Mouse (Mus musculus): ENCODE measurements around the gene Prom2. TPM values are rescaled to one million over a fixed set of nuclear protein-coding genes. Genes with fewer than 3 reads are reported as not detected.

The Prom2 gene
- total RNA-seq, 2 experiments from 2014 or later, result 0.05 TPM; not detected in 1

- DNase-seq (ENCODE audit: extremely low spot score in 1 of 2, low spot score in 1 of 2), result no peak
Observed at GRCm38 (mm10) chr2:127525004-127525775, 16.1 kb downstream of the Prom2 start.

- no peak for DNase-seq (ENCODE audit: extremely low spot score in 1 of 2, low spot score in 1 of 2)
Observed at GRCm38 (mm10) chr2:127523950-127524729, 17.1 kb downstream of the Prom2 start.

GRCm38 (mm10) chr2:127522006-127522441, 19.2 kb downstream of the Prom2 start, which contains the start of gene Kcnip3:
Gene Kcnip3, minus strand, starts transcription at chr2:127522094.
- DNase-seq (ENCODE audit: extremely low spot score in 1 of 2, low spot score in 1 of 2), result peak; percentile 59 to 60

DNA sequence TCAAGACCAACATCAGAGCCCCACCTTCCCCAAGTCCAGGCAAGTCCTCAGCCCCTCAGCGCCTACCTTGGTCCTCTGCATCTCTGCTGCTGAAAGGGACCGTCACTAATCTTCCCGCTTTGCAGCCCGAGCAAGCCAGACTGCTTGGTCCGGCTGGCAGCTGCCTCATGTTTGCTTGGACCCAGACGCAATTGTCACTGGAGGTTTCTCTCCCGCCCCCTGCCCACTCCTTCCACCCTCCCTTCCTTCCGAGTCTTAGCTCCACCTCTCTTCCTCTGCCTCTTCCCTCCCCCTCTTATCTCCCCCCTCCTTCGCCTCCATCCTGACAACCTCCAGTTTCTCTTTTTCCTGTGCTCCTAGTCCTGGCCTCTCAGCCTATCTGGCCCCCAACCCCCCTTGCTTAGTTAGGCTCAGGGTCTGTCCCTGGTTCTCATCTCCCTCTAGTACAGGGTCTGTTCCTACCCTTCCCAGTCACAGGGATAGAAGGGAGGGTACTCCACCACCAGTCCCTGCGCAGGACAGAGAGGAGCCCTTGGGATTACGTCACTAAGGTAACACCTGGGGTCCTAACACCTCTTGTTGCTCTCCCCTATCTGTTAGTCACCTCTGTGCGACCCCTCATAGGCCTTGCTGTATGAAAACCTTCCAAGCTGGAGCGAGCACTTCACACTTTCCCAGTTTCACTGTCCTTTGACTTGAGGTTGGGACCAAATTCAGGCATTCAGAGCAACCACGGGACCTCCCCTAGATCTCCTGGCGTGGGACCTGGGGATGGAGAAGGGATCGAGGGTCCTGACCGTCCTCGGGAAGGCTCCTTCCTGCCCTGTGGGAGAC, 19.9 kb downstream of the Prom2 start:
- peak; percentile 54 to 58 for DNase-seq (ENCODE audit: extremely low spot score in 1 of 2, low spot score in 1 of 2)

- no peak for DNase-seq (ENCODE audit: extremely low spot score in 1 of 2, low spot score in 1 of 2)
Observed at GRCm38 (mm10) chr2:127520123-127520522, 21.1 kb downstream of the Prom2 start.

DNA sequence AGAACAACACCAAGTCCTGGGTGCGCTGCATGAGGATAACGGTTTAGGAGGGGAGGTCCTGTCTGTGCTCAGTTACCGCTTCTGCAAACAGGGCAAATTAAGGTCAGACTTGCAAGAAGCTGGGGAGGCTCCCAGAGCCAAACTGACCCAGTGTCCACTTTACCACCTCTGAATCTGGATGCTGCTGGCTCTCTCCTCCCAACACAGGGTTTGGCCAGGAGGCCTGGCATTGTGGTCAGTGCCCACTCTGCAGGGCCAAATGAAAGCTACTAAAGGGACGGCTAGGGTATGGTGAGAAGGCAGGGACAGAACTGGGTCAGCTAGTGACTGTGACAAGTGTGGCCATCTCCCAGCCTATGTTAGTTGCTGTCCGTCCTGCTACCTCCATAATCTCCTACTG, 22.0 kb downstream of the Prom2 start:
- DNase-seq (ENCODE audit: extremely low spot score in 1 of 2, low spot score in 1 of 2), result no peak

DNA sequence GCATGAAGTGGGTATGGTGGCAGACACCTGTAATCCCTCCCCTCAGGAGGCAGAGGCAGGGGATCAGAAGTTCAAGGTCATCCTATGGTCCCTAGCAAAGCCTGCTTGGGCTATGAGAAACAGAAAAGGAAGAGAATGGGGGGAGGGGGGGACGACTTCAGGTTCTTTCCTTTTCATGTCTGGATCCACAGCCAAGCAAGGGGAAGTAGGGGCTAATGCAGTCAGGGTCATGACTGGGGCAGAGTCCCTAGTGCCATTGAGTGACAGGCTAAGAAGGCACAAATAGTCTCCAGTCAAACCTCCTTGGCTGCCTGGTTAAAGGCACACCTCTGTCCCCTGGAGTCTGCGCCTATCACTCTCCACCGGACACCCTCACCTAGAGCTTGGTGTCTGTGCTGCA, 22.4 kb downstream of the Prom2 start:
- no peak for DNase-seq (ENCODE audit: extremely low spot score in 1 of 2, low spot score in 1 of 2)

DNA sequence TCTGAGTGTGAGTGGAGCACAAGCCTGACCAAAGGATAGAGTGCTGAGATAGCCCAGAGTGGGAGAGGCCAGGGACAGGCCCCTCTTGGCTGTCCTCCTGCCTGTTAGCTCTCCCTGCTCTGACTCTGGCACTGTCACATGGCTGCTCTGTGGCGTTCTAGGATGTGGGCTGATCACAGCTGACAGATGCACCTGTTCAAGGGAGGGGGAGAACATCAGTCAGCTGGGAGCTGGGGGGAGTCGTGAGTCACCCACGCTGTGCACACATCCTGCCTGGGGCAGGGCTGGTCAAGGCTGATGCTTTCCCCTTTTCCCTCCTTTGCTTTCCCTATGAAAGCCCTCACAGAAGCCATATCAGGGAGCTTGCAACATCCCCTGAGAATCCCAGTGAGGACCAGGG, 23.0 kb downstream of the Prom2 start:
- no peak for DNase-seq (ENCODE audit: extremely low spot score in 1 of 2, low spot score in 1 of 2)

DNA sequence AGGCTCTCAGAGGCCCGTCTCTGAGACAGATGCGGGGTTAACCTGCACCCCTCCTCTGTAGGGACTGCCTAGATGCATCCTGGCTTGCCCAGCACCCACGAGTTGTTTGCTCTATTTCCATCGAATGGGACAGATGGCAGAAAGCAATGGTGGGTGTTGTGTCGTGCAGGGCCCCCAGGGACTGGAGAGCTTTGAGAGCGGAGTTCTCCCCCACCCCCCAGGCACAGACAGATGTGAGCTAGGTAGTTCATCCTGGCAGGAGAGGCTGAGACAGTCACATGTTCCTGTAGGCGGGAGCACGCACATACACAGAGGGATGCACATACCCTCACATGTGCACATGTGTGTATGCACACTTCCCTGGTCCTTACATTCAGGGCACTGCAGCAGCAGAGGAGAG, 24.2 kb downstream of the Prom2 start:
- no peak for DNase-seq (ENCODE audit: extremely low spot score in 1 of 2, low spot score in 1 of 2)

- DNase-seq (ENCODE audit: extremely low spot score in 1 of 2, low spot score in 1 of 2), result no peak
Observed at GRCm38 (mm10) chr2:127514380-127515124, 26.7 kb downstream of the Prom2 start.

DNA sequence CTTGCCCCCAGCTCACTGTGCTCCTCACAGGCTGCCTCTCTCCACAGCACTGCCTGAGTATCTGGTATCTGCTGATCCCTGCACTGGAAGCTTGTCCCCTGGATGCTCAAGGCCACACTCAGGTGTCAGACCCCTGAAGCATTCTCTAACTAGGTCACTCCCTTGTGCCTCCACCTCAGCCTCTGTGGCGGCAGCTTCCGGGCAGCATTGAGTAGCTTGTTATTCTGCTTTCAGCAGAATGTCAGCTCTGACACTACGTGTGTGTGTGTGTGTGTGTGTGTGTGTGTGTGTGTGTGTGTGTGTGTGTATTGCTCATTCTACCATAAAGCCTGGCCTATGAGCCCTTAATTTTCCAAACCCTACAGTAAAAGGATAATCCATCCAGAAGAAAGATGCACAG, 28.0 kb downstream of the Prom2 start:
- DNase-seq (ENCODE audit: extremely low spot score in 1 of 2, low spot score in 1 of 2), result no peak

- DNase-seq (ENCODE audit: extremely low spot score in 1 of 2, low spot score in 1 of 2), result no peak
Observed at GRCm38 (mm10) chr2:127511426-127511825, 29.8 kb downstream of the Prom2 start.

- peak in 1 of 2 experiments; percentile 53 for DNase-seq (ENCODE audit: extremely low spot score in 1 of 2, low spot score in 1 of 2)
Observed at GRCm38 (mm10) chr2:127507967-127508660, 33.2 kb downstream of the Prom2 start.

- DNase-seq (ENCODE audit: extremely low spot score in 1 of 2, low spot score in 1 of 2), result peak; percentile 77 to 97
Observed at GRCm38 (mm10) chr2:127507077-127507774, 34.0 kb downstream of the Prom2 start.

- no peak for DNase-seq (ENCODE audit: extremely low spot score in 1 of 2, low spot score in 1 of 2)
Observed at GRCm38 (mm10) chr2:127506131-127506632, 35.1 kb downstream of the Prom2 start.

DNA sequence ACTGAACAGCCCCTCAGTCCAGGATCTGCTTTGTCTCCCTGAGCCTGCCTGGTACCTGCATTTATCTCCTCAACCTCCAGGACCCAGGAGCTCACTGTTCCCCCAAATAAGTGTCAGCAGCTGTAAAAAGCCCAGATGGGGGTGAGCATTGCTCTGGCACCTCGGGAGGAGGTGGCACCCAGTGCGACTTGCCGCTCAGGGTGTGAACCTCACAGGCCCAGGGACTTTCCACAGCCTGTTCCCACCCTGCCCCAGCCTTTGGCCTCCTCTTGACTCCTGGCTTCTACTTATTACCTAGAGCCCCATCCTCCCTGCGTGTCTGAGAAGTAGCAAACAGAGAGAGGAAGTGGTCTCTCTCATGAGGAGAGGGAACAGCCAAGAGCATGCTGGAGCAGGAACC, 36.1 kb downstream of the Prom2 start:
- DNase-seq (ENCODE audit: extremely low spot score in 1 of 2, low spot score in 1 of 2), result no peak

GRCm38 (mm10) chr2:127503751-127504549, 37.3 kb downstream of the Prom2 start:
- DNase-seq (ENCODE audit: extremely low spot score in 1 of 2, low spot score in 1 of 2), result no peak

GRCm38 (mm10) chr2:127501061-127501460, 40.2 kb downstream of the Prom2 start:
- DNase-seq (ENCODE audit: extremely low spot score in 1 of 2, low spot score in 1 of 2), result peak in 1 of 2 experiments; percentile 53
